Mouse (Mus musculus): ENCODE results near the gene Ninl.

Ninl gene

GRCm38 (mm10) chr2:151039232-151039695 is at the start of gene Ninl, which contains the start of gene Nanp:
TSS of gene Ninl (minus strand) at chr2:151039382.
TSS of gene Nanp (minus strand) at chr2:151039398.
- DNase-seq (ENCODE audit: low spot score), result peak; percentile 90

GRCm38 (mm10) chr2:151056637-151057036 is 17.5 kb upstream of the Ninl start:
- no peak for DNase-seq (ENCODE audit: low spot score)

- no peak for DNase-seq (ENCODE audit: low spot score)
These were observed 1.2 kb upstream of the Ninl start for GRCm38 (mm10) chr2:151040411-151040810.

- no peak for DNase-seq (ENCODE audit: low spot score)
These were observed 544 bp upstream of the Ninl start for GRCm38 (mm10) chr2:151039726-151040125.

GRCm38 (mm10) chr2:151038811-151039222 is 365 bp downstream of the Ninl start:
- no peak for DNase-seq (ENCODE audit: low spot score)

GRCm38 (mm10) chr2:151037876-151038552 is 1.2 kb downstream of the Ninl start:
- no peak for DNase-seq (ENCODE audit: low spot score)

- no peak for DNase-seq (ENCODE audit: low spot score)
These were observed 1.9 kb downstream of the Ninl start for GRCm38 (mm10) chr2:151037292-151037691.

GRCm38 (mm10) chr2:151036721-151037120 is 2.5 kb downstream of the Ninl start:
- no peak for DNase-seq (ENCODE audit: low spot score)

- DNase-seq (ENCODE audit: low spot score), result no peak
These were observed 4.7 kb downstream of the Ninl start for GRCm38 (mm10) chr2:151034435-151034834.

- DNase-seq (ENCODE audit: low spot score), result no peak
These were observed 18.0 kb downstream of the Ninl start for GRCm38 (mm10) chr2:151021158-151021557.

GRCm38 (mm10) chr2:151015316-151015715 is 23.9 kb downstream of the Ninl start:
- no peak for DNase-seq (ENCODE audit: low spot score)

GRCm38 (mm10) chr2:151011273-151011672 is 27.9 kb downstream of the Ninl start:
- no peak for DNase-seq (ENCODE audit: low spot score)

GRCm38 (mm10) chr2:151009515-151010085 is 29.6 kb downstream of the Ninl start:
- no peak for DNase-seq (ENCODE audit: low spot score)

- peak; percentile 68 for DNase-seq (ENCODE audit: low spot score)
These were observed 30.2 kb downstream of the Ninl start for GRCm38 (mm10) chr2:151008939-151009509.

GRCm38 (mm10) chr2:151008517-151008932 is 30.7 kb downstream of the Ninl start:
- DNase-seq (ENCODE audit: low spot score), result peak; percentile 27

GRCm38 (mm10) chr2:151008006-151008405 is 31.2 kb downstream of the Ninl start:
- no peak for DNase-seq (ENCODE audit: low spot score)

- peak; percentile 36 for DNase-seq (ENCODE audit: low spot score)
These were observed 32.8 kb downstream of the Ninl start for GRCm38 (mm10) chr2:151006281-151006945.

GRCm38 (mm10) chr2:151004390-151004789 is 34.8 kb downstream of the Ninl start:
- DNase-seq (ENCODE audit: low spot score), result no peak

- DNase-seq (ENCODE audit: low spot score), result no peak
These were observed 35.4 kb downstream of the Ninl start for GRCm38 (mm10) chr2:151003796-151004195.

- no peak for DNase-seq (ENCODE audit: low spot score)
These were observed 37.5 kb downstream of the Ninl start for GRCm38 (mm10) chr2:151001619-151002175.

GRCm38 (mm10) chr2:151000402-151001178 is 38.6 kb downstream of the Ninl start:
- DNase-seq (ENCODE audit: low spot score), result no peak

- no peak for DNase-seq (ENCODE audit: low spot score)
These were observed 40.2 kb downstream of the Ninl start for GRCm38 (mm10) chr2:150999021-150999420.
